Mouse (Mus musculus) lung, postnatal 0 days (tissue): ENCODE results near the gene Itpkc.

ENCODE experiments used
- CTCF ChIP-seq: IDR thresholded peaks from 2 replicates; pipeline ENCODE4 v1.5.1; 2016; ENCODE audit warnings: antibody characterized with exemption, mild to moderate bottlenecking
- EP300 ChIP-seq: IDR thresholded peaks from 2 replicates; pipeline ENCODE4 v1.6.1; 2016; ENCODE audit warnings: antibody characterized with exemption, mild to moderate bottlenecking, control low read depth

GRCm38 (mm10) chr7:27167475-27168094, 60.9 kb downstream of the Itpkc start:
- TF ChIP-seq CTCF (no peak), EP300 (no peak)
